Mouse (Mus musculus) ES-CJ7 (cell line): ENCODE measurements at regions not wholly inside any gene's neighbourhood (a gene's known extent, or its start where the extent isn't known, plus 50 kb on each side); places are given as distances from the start of the nearest gene placed in this dataset.

Source experiments
- DNase-seq: peaks from one replicate; pipeline ENCODE4 v3.0.0; 2011; ENCODE audit warnings: low read depth, low spot score

- no peak for DNase-seq
Observed at GRCm38 (mm10) chr1:66099562-66100444, 75.3 kb upstream of the Map2 start.

- no peak for DNase-seq
Observed at GRCm38 (mm10) chr1:66101419-66101818, 73.7 kb upstream of the Map2 start.

GRCm38 (mm10) chr1:66104493-66104892 is 70.6 kb upstream of the Map2 start:
- DNase-seq, result peak; percentile 45

- DNase-seq, result no peak
Observed at GRCm38 (mm10) chr1:66105206-66105605, 69.9 kb upstream of the Map2 start.

GRCm38 (mm10) chr1:66108051-66108450 is 67.0 kb upstream of the Map2 start:
- DNase-seq, result no peak

GRCm38 (mm10) chr1:66113916-66114315 is 61.2 kb upstream of the Map2 start:
- DNase-seq, result no peak

GRCm38 (mm10) chr1:66115330-66115729 is 59.7 kb upstream of the Map2 start:
- no peak for DNase-seq
